Mouse (Mus musculus) stomach, embryonic 15.5 days (tissue): ENCODE measurements around the gene Cd300ld2. TPM values are rescaled to one million over a fixed set of nuclear protein-coding genes. Genes with fewer than 3 reads are reported as not detected.
"Not testable (repeated sequence)": the region's sequence is repeated elsewhere in the genome, so short reads cannot be mapped to it uniquely, and the experiment has no call there.

Source experiments
- ATAC-seq: fragments of 200-750 bp; cut with Nextera tagmentation; 2 replicates; pipeline ENCODE4 v1.8.0; 2017; ENCODE audit warnings: low read depth, moderate number of reproducible peaks, moderate TSS enrichment; ENCODE audit not compliant: insufficient read depth, low FRiP score
- H3K27ac ChIP-seq: fragments of 300-500 bp; sonication (generic); 2 replicates; pipeline ENCODE4 v1.5.1; 2015; ENCODE audit warnings: mild to moderate bottlenecking, inconsistent platforms
- H3K27me3 ChIP-seq: fragments of 300-500 bp; sonication (generic); replicated peaks from 2 replicates; pipeline ENCODE4 v1.6.1; 2015; ENCODE audit warnings: inconsistent platforms
- H3K36me3 ChIP-seq: fragments of 300-500 bp; sonication (generic); 2 replicates; pipeline ENCODE4 v1.6.1; 2015; ENCODE audit warnings: inconsistent platforms
- H3K4me1 ChIP-seq: fragments of 300-500 bp; sonication (generic); 2 replicates; pipeline ENCODE4 v1.6.1; 2015; ENCODE audit warnings: inconsistent platforms
- H3K4me2 ChIP-seq: fragments of 300-500 bp; sonication (generic); 2 replicates; pipeline ENCODE4 v1.6.1; 2015; ENCODE audit warnings: mild to moderate bottlenecking, inconsistent platforms
- H3K4me3 ChIP-seq: fragments of 300-500 bp; sonication (generic); replicated peaks from 2 replicates; pipeline ENCODE4 v1.5.1; 2015; ENCODE audit warnings: inconsistent platforms
- H3K9ac ChIP-seq: fragments of 300-500 bp; sonication (generic); 2 replicates; pipeline ENCODE4 v1.6.1; 2015; ENCODE audit warnings: inconsistent platforms
- H3K9me3 ChIP-seq: fragments of 300-500 bp; sonication (generic); 2 replicates; pipeline ENCODE4 v1.6.1; 2016; ENCODE audit warnings: inconsistent platforms
- WGBS: fragments of 180-500 bp; shearing (Covaris S2); methylation state at CpG from one replicate; pipeline ENCODE4 v1.1.7; 2015; 5-methylcytosine and 5-hydroxymethylcytosine counted together
- polyA plus RNA-seq: library from polyadenylated mRNA; unstranded; fragments of >200 nt; fragmentation: Nextera tagmentation; extraction: Ambion mirVana; gene quantifications from 2 replicates; pipeline ENCODE4 v1.2.1, GENCODE M21; 2015

Cd300ld2 gene
- polyA plus RNA-seq: not detected in 2 replicates

- not testable (repeated sequence) for H3K4me1 ChIP-seq, H3K27me3 ChIP-seq, H3K9me3 ChIP-seq, ATAC-seq, H3K27ac ChIP-seq, H3K36me3 ChIP-seq, H3K9ac ChIP-seq, H3K4me3 ChIP-seq, H3K4me2 ChIP-seq
- no CpG with 5 or more reads among the region's 7 CpGs for WGBS
These were observed at the start of gene Cd300ld2 for GRCm38 (mm10) chr11:115016093-115016492. TSS of gene Cd300ld2 (minus strand) at chr11:115016193.

- ATAC-seq: no peak
- H3K27ac ChIP-seq: no peak within 1 kb of the TSS
- no peak within 1 kb of the TSS for H3K4me2 ChIP-seq
- no peaks in the 10 kb centered on the region for H3K9me3 ChIP-seq
- WGBS: 26% methylated on average over 5 of the region's 5 CpGs
- no peak within 1 kb of the TSS for H3K4me3 ChIP-seq
- H3K36me3 ChIP-seq: no peaks in the 10 kb centered on the region
- H3K27me3 ChIP-seq: no peaks in the 10 kb centered on the region
- H3K4me1 ChIP-seq: 0 out of 2 replicates have a peak, but pooled peaks cover 2% of the 10 kb centered on the region
- no peak within 1 kb of the TSS for H3K9ac ChIP-seq
These were observed 46.1 kb upstream of the Cd300ld2 start, which contains the start of gene Cd300e for GRCm38 (mm10) chr11:115062077-115062476. TSS of gene Cd300e (minus strand) at chr11:115062177.

- H3K27me3 ChIP-seq: no peaks in the 10 kb centered on the region
- ATAC-seq: no peak
- no peak overlapping the region for H3K4me2 ChIP-seq
- no peak overlapping the region for H3K4me3 ChIP-seq
- no peaks in the 10 kb centered on the region for H3K36me3 ChIP-seq
- no peak overlapping the region for H3K27ac ChIP-seq
- 0 out of 2 replicates have a peak, but pooled peaks cover 2% of the 10 kb centered on the region for H3K4me1 ChIP-seq
- 66% methylated on average over 2 of the region's 2 CpGs for WGBS
- H3K9me3 ChIP-seq: no peaks in the 10 kb centered on the region
- no peak overlapping the region for H3K9ac ChIP-seq
These were observed 43.8 kb upstream of the Cd300ld2 start for GRCm38 (mm10) chr11:115059797-115060196.

- no peak overlapping the region for H3K4me3 ChIP-seq
- WGBS: 75% methylated on average over 4 of the region's 4 CpGs
- no peak for ATAC-seq
These were observed 42.7 kb upstream of the Cd300ld2 start for GRCm38 (mm10) chr11:115058701-115059100.

GRCm38 (mm10) chr11:115054537-115054936 lies 38.5 kb upstream of the Cd300ld2 start:
- Histone ChIP-seq H3K27me3 (no peaks in the 10 kb centered on the region), H3K9ac (no peak overlapping the region), H3K36me3 (no peaks in the 10 kb centered on the region), H3K4me1 (no peaks in the 10 kb centered on the region), H3K4me3 (no peak overlapping the region), H3K27ac (no peak overlapping the region), H3K4me2 (no peak overlapping the region), H3K9me3 (no peaks in the 10 kb centered on the region)
- no peak for ATAC-seq

More at GRCm38 (mm10) chr11:115058701-115059100, 42.7 kb upstream of the Cd300ld2 start:
- no peaks in the 10 kb centered on the region for H3K36me3 ChIP-seq
- no peak overlapping the region for H3K9ac ChIP-seq
- no peak overlapping the region for H3K27ac ChIP-seq
- H3K4me2 ChIP-seq: no peak overlapping the region
- H3K27me3 ChIP-seq: no peaks in the 10 kb centered on the region
- 0 out of 2 replicates have a peak, but pooled peaks cover 2% of the 10 kb centered on the region for H3K4me1 ChIP-seq
- H3K9me3 ChIP-seq: no peaks in the 10 kb centered on the region

- H3K4me3 ChIP-seq: no peak overlapping the region
These were observed 37.0 kb upstream of the Cd300ld2 start for GRCm38 (mm10) chr11:115052991-115053390.

DNA sequence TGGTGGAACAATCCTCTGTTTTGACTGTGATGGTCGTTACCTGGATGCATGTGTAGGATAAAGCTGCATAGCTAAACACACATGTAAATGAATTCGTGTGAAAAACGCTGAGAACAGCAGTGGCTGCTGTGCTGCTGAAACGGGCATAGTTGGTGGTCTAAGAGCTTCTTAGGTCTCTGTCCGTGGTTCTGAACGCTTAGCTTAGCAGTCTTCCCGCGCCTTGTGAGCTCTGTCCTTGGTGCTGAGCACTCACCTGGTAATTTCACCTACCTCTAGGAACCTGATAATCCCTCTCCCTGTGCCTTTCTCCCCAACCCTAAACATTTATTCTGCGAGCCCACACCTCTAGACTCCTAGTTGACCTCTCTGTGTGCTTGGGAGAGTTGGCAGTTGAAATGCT lies 36.2 kb upstream of the Cd300ld2 start:
- WGBS: 2% methylated on average over 9 of the region's 9 CpGs
- ATAC-seq: no peak
- H3K4me3 ChIP-seq: no peak overlapping the region
- H3K4me1 ChIP-seq: no peaks in the 10 kb centered on the region
- H3K27ac ChIP-seq: no peak overlapping the region
- H3K9ac ChIP-seq: no peak overlapping the region
- no peak overlapping the region for H3K4me2 ChIP-seq
- no peaks in the 10 kb centered on the region for H3K9me3 ChIP-seq
- no peaks in the 10 kb centered on the region for H3K27me3 ChIP-seq
- no peaks in the 10 kb centered on the region for H3K36me3 ChIP-seq

More at GRCm38 (mm10) chr11:115052991-115053390, 37.0 kb upstream of the Cd300ld2 start:
- WGBS: 90% methylated on average over 1 of the region's 1 CpGs
- no peak for ATAC-seq
- Histone ChIP-seq H3K27me3 (no peaks in the 10 kb centered on the region), H3K27ac (no peak overlapping the region), H3K36me3 (no peaks in the 10 kb centered on the region), H3K9ac (no peak overlapping the region), H3K9me3 (no peaks in the 10 kb centered on the region), H3K4me2 (no peak overlapping the region), H3K4me1 (no peaks in the 10 kb centered on the region)

GRCm38 (mm10) chr11:115049282-115049895 lies 33.4 kb upstream of the Cd300ld2 start:
- Histone ChIP-seq H3K9ac (no peak overlapping the region), H3K36me3 (no peaks in the 10 kb centered on the region), H3K27me3 (no peaks in the 10 kb centered on the region), H3K4me2 (no peak overlapping the region), H3K9me3 (no peaks in the 10 kb centered on the region), H3K27ac (no peak overlapping the region), H3K4me3 (no peak overlapping the region), H3K4me1 (no peaks in the 10 kb centered on the region)
- 39% methylated on average over 3 of the region's 3 CpGs for WGBS
- ATAC-seq: no peak

- Histone ChIP-seq H3K4me2 (no peak within 1 kb of the TSS), H3K4me1 (no peaks in the 10 kb centered on the region), H3K36me3 (no peaks in the 10 kb centered on the region), H3K27ac (no peak within 1 kb of the TSS), H3K27me3 (no peaks in the 10 kb centered on the region), H3K9me3 (no peaks in the 10 kb centered on the region), H3K4me3 (no peak within 1 kb of the TSS), H3K9ac (no peak within 1 kb of the TSS)
- 64% methylated on average over 2 of the region's 2 CpGs for WGBS
- no peak for ATAC-seq
These were observed 32.3 kb upstream of the Cd300ld2 start, which contains the start of gene Cd300ld3 for GRCm38 (mm10) chr11:115048259-115048658. TSS of gene Cd300ld3 (minus strand) at chr11:115048409.

GRCm38 (mm10) chr11:115037669-115038068 lies 21.7 kb upstream of the Cd300ld2 start, which contains the start of gene Cd300ld5:
TSS of gene Cd300ld5 (minus strand) at chr11:115037769.
- H3K9me3 ChIP-seq, H3K4me1 ChIP-seq, H3K9ac ChIP-seq, H3K4me2 ChIP-seq, H3K27ac ChIP-seq, ATAC-seq, H3K36me3 ChIP-seq, H3K4me3 ChIP-seq, H3K27me3 ChIP-seq: not testable (repeated sequence)
- no CpG with 5 or more reads among the region's 6 CpGs for WGBS

GRCm38 (mm10) chr11:115026912-115027311 lies 10.9 kb upstream of the Cd300ld2 start, which contains the start of gene Cd300ld4:
TSS of gene Cd300ld4 (minus strand) at chr11:115027012.
- H3K36me3 ChIP-seq, H3K4me2 ChIP-seq, ATAC-seq, H3K4me1 ChIP-seq, H3K9me3 ChIP-seq, H3K27me3 ChIP-seq, H3K9ac ChIP-seq, H3K27ac ChIP-seq, H3K4me3 ChIP-seq: not testable (repeated sequence)
- no CpG with 5 or more reads among the region's 6 CpGs for WGBS

- WGBS: 78% methylated on average over 5 of the region's 5 CpGs
- H3K27ac ChIP-seq: no peak overlapping the region
- no peak for ATAC-seq
These were observed 11.9 kb downstream of the Cd300ld2 start for GRCm38 (mm10) chr11:115004070-115004469.

More at GRCm38 (mm10) chr11:115004070-115004469, 11.9 kb downstream of the Cd300ld2 start:
- no peaks in the 10 kb centered on the region for H3K36me3 ChIP-seq
- no peak overlapping the region for H3K9ac ChIP-seq
- no peaks in the 10 kb centered on the region for H3K9me3 ChIP-seq
- H3K27me3 ChIP-seq: no peaks in the 10 kb centered on the region
- H3K4me2 ChIP-seq: no peak overlapping the region
- H3K4me3 ChIP-seq: no peak overlapping the region
- no peaks in the 10 kb centered on the region for H3K4me1 ChIP-seq
